Comparison of ENCODE assay signal across 9 mouse cellular contexts in the genomic region with DNA sequence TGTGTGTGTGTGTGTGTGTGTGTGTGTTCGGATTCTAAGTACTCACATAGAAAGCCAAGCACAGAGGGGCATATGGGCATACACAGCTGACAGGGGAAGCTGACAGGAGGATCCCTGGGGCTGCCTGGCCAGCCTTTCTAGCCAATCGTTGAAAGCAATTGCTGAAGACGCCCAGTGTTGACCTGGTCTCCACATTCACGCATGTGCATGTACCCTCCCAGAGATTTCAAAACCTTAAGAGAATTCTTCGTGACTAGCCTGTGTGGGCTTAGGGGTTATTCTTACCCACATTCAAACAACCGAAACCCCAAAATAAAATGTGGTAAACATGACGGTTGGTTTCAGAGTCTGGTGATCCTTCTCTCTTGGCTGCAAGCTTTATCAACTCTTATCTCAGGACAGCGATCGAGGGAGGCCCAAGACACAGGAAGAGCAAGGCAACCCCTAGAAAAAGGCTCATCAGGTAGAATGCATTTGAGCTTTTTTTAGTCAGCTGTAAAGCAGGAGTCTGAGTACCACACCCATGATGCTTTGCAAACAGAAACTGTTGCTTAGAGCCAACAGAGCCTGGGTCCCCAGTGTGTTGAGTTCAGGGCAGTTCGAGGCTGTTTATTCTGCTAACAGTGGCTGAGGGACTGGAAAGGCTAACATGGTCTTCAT. TPM values are rescaled to one million over a fixed set of nuclear protein-coding genes. Genes with fewer than 3 reads are reported as not detected.
A peak's percentile ranks its signal among the peaks of the same experiment; 100 is the strongest.
DNase-seq lines count a peak whose midpoint lies in the region; TF ChIP-seq lines count a peak whose summit lies in the region.
"Had no signal": no experiment of that assay in that cellular context is flagged by ENCODE, and none has a peak within 500 bp of the region (broad histone marks: within the 10 kb centered on the region; RNA-seq: fewer than 3 reads in every experiment).

No protein-coding gene starts in this region.

- no peak overlapping the region for H3K4me3 ChIP-seq in testis, adult 2 months (ENCODE audit: control insufficient read depth, low read depth, low read length)
- peak overlapping the region; percentile 47 for H3K4me3 ChIP-seq in megakaryocyte, embryonic 14.5 days (replicated peaks)
- H3K4me3 ChIP-seq: heart, adult 2 months had no signal

- no peaks in the 10 kb centered on the region for H3K36me3 ChIP-seq in testis, adult 2 months (ENCODE audit: control insufficient read depth, insufficient read depth, low read length)
- H3K36me3 ChIP-seq in megakaryocyte, embryonic 14.5 days (replicated peaks; ENCODE audit: low read length) = no peaks in the 10 kb centered on the region

- no peaks in the 10 kb centered on the region for H3K9me3 ChIP-seq in megakaryocyte, embryonic 14.5 days

- no peak for TF ChIP-seq POLR2A in testis, adult 2 months (IDR thresholded peaks at IDR 0.05; ENCODE audit: control insufficient read depth, low read depth, low read length)

- no peak for TF ChIP-seq CTCF in testis, adult 2 months (IDR thresholded peaks at IDR 0.05; ENCODE audit: control insufficient read depth, insufficient read depth, insufficient replicate concordance, low read depth, low read length)

- H3K27me3 ChIP-seq in testis, adult 2 months (ENCODE audit: control insufficient read depth, insufficient read depth, low read length) = no peaks in the 10 kb centered on the region
- H3K27me3 ChIP-seq in megakaryocyte, embryonic 14.5 days (replicated peaks) = peaks cover 2% of the 10 kb centered on the region

- peak; percentile 58 to 70 for DNase-seq in cerebellum, postnatal 10 days
- DNase-seq in cerebellum, postnatal 36 days = no peak
- no peak for DNase-seq in testis, postnatal 14 days (ENCODE audit: low spot score)
- DNase-seq in yolk sac, embryonic 10.5 days (ENCODE audit: low spot score) = peak; percentile 71
- no peak for DNase-seq in kidney, postnatal 25 days
- no peak for DNase-seq in layer of hippocampus, postnatal 36 days

- peak overlapping the region; percentile 1; the same call in 1 of the 2 replicates for H3K27ac ChIP-seq in testis, adult 2 months (ENCODE audit: control insufficient read depth, insufficient read depth, low read depth, low read length)

- H3K4me1 ChIP-seq in testis, adult 2 months (ENCODE audit: control insufficient read depth, insufficient read depth, low read length) = peaks cover 4% of the 10 kb centered on the region
- H3K4me1 ChIP-seq in megakaryocyte, embryonic 14.5 days = peaks cover 29% of the 10 kb centered on the region

RNA-seq across cellular contexts. Expression of a gene that starts 9.2 kb away (rescaled TPM):
- 7.8 and 9.0 TPM in 2 replicates for polyA plus RNA-seq in testis, adult 2 months (2012; rRNA removed)
- polyA plus RNA-seq in megakaryocyte, embryonic 14.5 days (2012; ENCODE audit: insufficient read depth, low replicate concordance) = 13.7 TPM in 1 of 2 replicates, not detected in the other
- 10 to 100 TPM; 12.9 to 13.1 TPM for total RNA-seq in layer of hippocampus, postnatal 36 days (2021)

RNA-seq across cellular contexts. Expression of a gene that starts 54.5 kb away (rescaled TPM):
- polyA plus RNA-seq in testis, adult 2 months (2012; rRNA removed) = 5.0 and 6.7 TPM in 2 replicates
- 2.5 TPM in 1 of 2 replicates, not detected in the other for polyA plus RNA-seq in megakaryocyte, embryonic 14.5 days (2012; ENCODE audit: insufficient read depth, low replicate concordance)
- 1 to 10 TPM; 7.4 to 7.7 TPM for total RNA-seq in layer of hippocampus, postnatal 36 days (2021)

Comparison
In these comparisons a context has a peak if more than half of its experiments do, and no peak if none do; other contexts are left out.
1. DNase-seq: peak in cerebellum, postnatal 10 days (2 of 2) and yolk sac, embryonic 10.5 days (single experiment); none in cerebellum, postnatal 36 days (0 of 2), testis, postnatal 14 days (single experiment), kidney, postnatal 25 days (0 of 2) and layer of hippocampus, postnatal 36 days (0 of 2).